Mouse (Mus musculus) erythroblast, embryonic 14.5 days (primary cell): ENCODE measurements around the gene Grn.

ENCODE experiments used
- GATA1 ChIP-seq: IDR thresholded peaks from 2 replicates; pipeline ENCODE4 v1.6.1; 2012; ENCODE audit warnings: low read length, inconsistent platforms, mixed read lengths
- TAL1 ChIP-seq: IDR thresholded peaks from 3 replicates; pipeline ENCODE4 v1.6.1; 2012; ENCODE audit warnings: low read length, inconsistent platforms, mixed read lengths

DNA sequence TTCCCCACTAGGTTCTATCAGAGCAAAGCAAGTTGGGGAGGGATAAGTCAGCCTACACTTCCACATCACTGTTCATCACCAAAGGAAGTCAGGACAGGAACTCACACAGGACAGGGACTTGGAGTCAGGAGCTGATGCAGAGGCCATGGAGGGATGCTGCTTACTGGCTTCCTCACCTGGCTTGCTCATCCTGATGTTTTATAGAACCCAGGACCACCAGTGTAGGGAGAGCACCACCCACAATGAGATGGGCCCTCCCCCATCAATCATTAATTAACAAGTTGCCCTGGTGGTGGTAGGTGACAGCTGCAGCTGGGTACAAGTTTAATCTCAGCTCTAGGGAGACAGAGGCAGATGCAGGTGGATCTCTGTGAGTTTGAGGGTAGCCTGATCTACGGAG is 13.0 kb upstream of the Grn start:
- TF ChIP-seq GATA1 (no peak), TAL1 (no peak)
